8 mouse cellular contexts compared by ENCODE assay signal in genomic region chr13:97911013-97911412, GRCm38 (mm10).
A peak's percentile ranks its signal among the peaks of the same experiment; 100 is the strongest.
DNase-seq lines count a peak whose midpoint lies in the region; ATAC-seq lines count a peak whose summit lies in the region.

No protein-coding gene starts in this region.

- ATAC-seq in forebrain, embryonic 12.5 days (ENCODE audit: low FRiP score): no peak
- ATAC-seq in embryonic facial prominence, embryonic 14.5 days (ENCODE audit: low read depth): peak; percentile 78
- peak; percentile 63 for ATAC-seq in neural tube, embryonic 12.5 days (ENCODE audit: low FRiP score, low read depth)

- no peak overlapping the region for H3K9ac ChIP-seq in forebrain, embryonic 12.5 days
- peak overlapping the region; percentile 41; the same call in 1 of the 2 replicates for H3K9ac ChIP-seq in embryonic facial prominence, embryonic 14.5 days (ENCODE audit: low read depth, low read length)
- H3K9ac ChIP-seq in neural tube, embryonic 12.5 days: no peak overlapping the region

- no peaks in the 10 kb centered on the region for H3K9me3 ChIP-seq in forebrain, embryonic 10.5 days
- H3K9me3 ChIP-seq in forebrain, embryonic 12.5 days: no peaks in the 10 kb centered on the region
- H3K9me3 ChIP-seq in embryonic facial prominence, embryonic 14.5 days (ENCODE audit: control insufficient read depth, low read length): no peaks in the 10 kb centered on the region
- no peaks in the 10 kb centered on the region for H3K9me3 ChIP-seq in neural tube, embryonic 12.5 days

- H3K27ac ChIP-seq in forebrain, embryonic 10.5 days: peak overlapping the region; percentile 62
- H3K27ac ChIP-seq in forebrain, embryonic 12.5 days: no peak overlapping the region
- peak overlapping the region; percentile 74; the same call in 1 of the 2 replicates for H3K27ac ChIP-seq in embryonic facial prominence, embryonic 14.5 days (replicated peaks; ENCODE audit: low read depth, low read length)
- H3K27ac ChIP-seq in neural tube, embryonic 12.5 days: peak overlapping the region; percentile 32; the same call in 1 of the 2 replicates

- no peaks in the 10 kb centered on the region for H3K36me3 ChIP-seq in forebrain, embryonic 10.5 days (replicated peaks)
- H3K36me3 ChIP-seq in forebrain, embryonic 12.5 days (replicated peaks): no peaks in the 10 kb centered on the region
- H3K36me3 ChIP-seq in embryonic facial prominence, embryonic 14.5 days (ENCODE audit: control insufficient read depth, insufficient read depth, low read length): no peaks in the 10 kb centered on the region
- H3K36me3 ChIP-seq in neural tube, embryonic 12.5 days: no peaks in the 10 kb centered on the region

- H3K4me1 ChIP-seq in forebrain, embryonic 10.5 days: peaks cover 16% of the 10 kb centered on the region
- H3K4me1 ChIP-seq in forebrain, embryonic 12.5 days: peaks cover 5% of the 10 kb centered on the region
- H3K4me1 ChIP-seq in embryonic facial prominence, embryonic 14.5 days (ENCODE audit: control insufficient read depth, insufficient read depth, low read length): peaks cover 11% of the 10 kb centered on the region
- peaks cover 7% of the 10 kb centered on the region; the same call in 1 of the 2 replicates for H3K4me1 ChIP-seq in neural tube, embryonic 12.5 days

- H3K27me3 ChIP-seq in forebrain, embryonic 10.5 days (ENCODE audit: poor library complexity, severe bottlenecking): peaks cover 3% of the 10 kb centered on the region; the same call in 1 of the 2 replicates
- H3K27me3 ChIP-seq in forebrain, embryonic 12.5 days: no peaks in the 10 kb centered on the region
- H3K27me3 ChIP-seq in embryonic facial prominence, embryonic 14.5 days (replicated peaks; ENCODE audit: control insufficient read depth, insufficient read depth, low read length): no peaks in the 10 kb centered on the region
- no peaks in the 10 kb centered on the region for H3K27me3 ChIP-seq in neural tube, embryonic 12.5 days (replicated peaks)

- H3K4me2 ChIP-seq in forebrain, embryonic 12.5 days: no peak overlapping the region
- H3K4me2 ChIP-seq in embryonic facial prominence, embryonic 14.5 days (ENCODE audit: low read depth, low read length): peak overlapping the region; percentile 31
- peak overlapping the region; percentile 30; the same call in 1 of the 2 replicates for H3K4me2 ChIP-seq in neural tube, embryonic 12.5 days (replicated peaks)

- DNase-seq in forebrain, embryonic 10.5 days (ENCODE audit: extremely low spot score, low spot score): no peak
- DNase-seq in embryonic facial prominence, embryonic 14.5 days (ENCODE audit: low spot score): peak; percentile 87
- DNase-seq in kidney, postnatal 4 days: peak; percentile 39 to 60
- DNase-seq in gastrocnemius, postnatal 25 days: no peak
- no peak for DNase-seq in cerebellum, postnatal 10 days
- DNase-seq in MN1 (ENCODE audit: low spot score): no peak

- WGBS in forebrain, embryonic 10.5 days: 25% methylated on average over 10 of the region's 10 CpGs
- 22% methylated on average over 10 of the region's 10 CpGs for WGBS in forebrain, embryonic 12.5 days
- whole genome bisulfite sequencing in embryonic facial prominence, embryonic 14.5 days: 6% methylated on average over 10 of the region's 10 CpGs
- 7% methylated on average over 10 of the region's 10 CpGs for WGBS in neural tube, embryonic 12.5 days

- H3K4me3 ChIP-seq in forebrain, embryonic 10.5 days: no peak overlapping the region
- no peak overlapping the region for H3K4me3 ChIP-seq in forebrain, embryonic 12.5 days (replicated peaks)
- H3K4me3 ChIP-seq in embryonic facial prominence, embryonic 14.5 days (ENCODE audit: low read depth, low read length): no peak overlapping the region
- no peak overlapping the region for H3K4me3 ChIP-seq in neural tube, embryonic 12.5 days

Comparison
In these comparisons a context has a peak if more than half of its experiments do, and no peak if none do; other contexts are left out.
1. DNase-seq: peak in embryonic facial prominence, embryonic 14.5 days (single experiment) and kidney, postnatal 4 days (2 of 2); none in forebrain, embryonic 10.5 days (single experiment), gastrocnemius, postnatal 25 days (single experiment), cerebellum, postnatal 10 days (0 of 2) and MN1 (single experiment).